Mouse (Mus musculus) CD4-positive naive resting alpha-beta T cell, adult 76 days (primary cell): ENCODE measurements around the gene Syngr4. TPM values are rescaled to one million over a fixed set of nuclear protein-coding genes. Genes with fewer than 3 reads are reported as not detected.

Experiments used
- total RNA-seq: library from RNA; stranded (reverse); gene quantifications from one replicate; pipeline ENCODE4 v1.2.4, GENCODE M21; 2023

Syngr4 gene
- total RNA-seq, result not detected

DNA sequence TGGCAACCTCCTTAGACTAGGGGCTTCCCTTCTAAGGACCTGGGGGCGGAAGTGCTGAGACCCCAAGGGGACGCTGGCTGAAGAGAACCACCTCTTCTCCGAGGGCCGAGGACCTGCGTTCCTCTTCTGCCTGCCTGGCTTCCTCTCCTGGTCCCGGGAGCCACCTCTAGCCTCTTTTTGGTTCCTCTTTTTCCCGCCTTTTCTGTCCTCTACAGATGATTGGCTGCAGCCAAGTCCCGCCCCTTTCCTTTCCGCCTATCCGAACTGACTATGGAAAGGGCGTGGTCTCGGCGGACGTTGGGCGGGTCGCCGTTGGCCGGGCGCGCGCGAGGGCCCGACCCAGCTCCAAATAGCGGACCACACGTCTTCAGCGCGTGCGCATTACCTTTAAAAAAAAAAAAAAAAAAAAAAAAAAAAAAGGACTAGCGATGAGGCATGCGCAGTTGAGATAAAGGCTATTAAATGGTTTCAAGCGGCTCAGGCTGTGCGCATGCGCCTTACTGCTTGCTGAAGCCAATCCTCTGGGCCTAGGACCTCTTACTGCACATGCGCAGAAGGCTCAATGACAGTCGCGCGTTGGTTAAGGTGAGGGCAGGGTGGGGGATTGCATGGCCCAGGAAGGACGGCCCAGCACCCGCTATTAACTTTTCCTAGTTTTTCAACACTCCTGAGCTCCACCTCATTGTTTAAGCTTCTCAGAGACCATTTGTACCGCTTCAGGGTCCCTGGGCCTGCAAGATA is at the start of gene Syngr4, which contains the start of gene Tmem143:
TSS of gene Syngr4 (minus strand) at position 198 of the 741 bp plus-strand sequence.
TSS of gene Tmem143 (plus strand) at position 425 of the 741 bp plus-strand sequence.

DNA sequence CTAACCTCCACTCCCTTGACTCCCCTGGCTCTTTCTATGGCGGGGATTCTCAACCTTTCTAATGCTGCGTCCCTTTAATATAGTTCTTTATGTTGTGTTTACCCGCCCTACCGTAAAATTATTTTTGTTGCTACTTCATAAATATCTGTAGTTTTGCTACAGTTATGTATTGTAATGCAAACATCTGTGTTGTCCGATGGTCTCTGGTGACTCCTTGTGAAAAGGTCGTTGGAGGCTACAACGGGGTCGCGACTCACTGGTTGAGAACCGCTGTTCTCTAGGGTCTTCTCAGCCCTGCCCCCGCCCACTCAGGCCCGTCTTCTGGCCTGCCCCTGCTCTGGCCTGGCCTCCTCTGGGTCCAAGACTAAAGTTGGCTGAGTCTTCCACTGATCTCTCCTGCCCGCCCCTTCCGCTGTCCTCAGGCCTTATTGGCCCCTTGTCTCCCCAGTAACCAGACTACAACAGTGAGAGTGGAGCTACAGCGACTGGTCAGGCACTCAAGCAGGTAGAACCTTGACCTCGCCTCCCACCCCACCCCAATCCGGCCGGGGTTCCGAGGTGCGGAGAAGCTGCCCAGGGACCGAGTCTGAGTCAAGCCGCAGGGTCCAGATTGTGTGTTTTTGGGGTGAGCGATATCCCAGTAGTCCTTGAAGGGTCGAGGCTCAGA is 27.4 kb upstream of the Syngr4 start, which contains the start of gene Ccdc114:
TSS of gene Ccdc114 (plus strand) at position 311 of the 667 bp plus-strand sequence.

DNA sequence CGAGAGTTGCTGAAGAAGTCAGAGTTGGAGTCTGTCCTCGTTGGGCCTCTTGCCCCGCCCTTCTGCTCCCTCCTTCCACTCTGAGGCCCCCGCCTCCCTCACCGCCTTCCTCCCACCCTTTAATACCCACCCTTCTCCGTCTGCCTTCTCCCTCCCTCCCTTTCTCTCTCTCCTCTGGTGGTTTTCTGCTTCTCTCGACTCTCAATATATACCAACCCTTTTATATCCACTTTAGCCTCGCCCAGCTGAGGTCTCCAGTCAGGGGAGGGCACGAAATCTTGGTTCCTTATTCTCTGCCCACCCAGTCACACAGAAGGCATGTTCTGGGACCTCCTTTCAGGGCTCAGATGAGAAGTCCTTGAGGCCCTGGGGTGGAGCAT is 24.7 kb upstream of the Syngr4 start, which contains the start of gene Emp3:
TSS of gene Emp3 (minus strand) at position 163 of the 380 bp plus-strand sequence.

DNA sequence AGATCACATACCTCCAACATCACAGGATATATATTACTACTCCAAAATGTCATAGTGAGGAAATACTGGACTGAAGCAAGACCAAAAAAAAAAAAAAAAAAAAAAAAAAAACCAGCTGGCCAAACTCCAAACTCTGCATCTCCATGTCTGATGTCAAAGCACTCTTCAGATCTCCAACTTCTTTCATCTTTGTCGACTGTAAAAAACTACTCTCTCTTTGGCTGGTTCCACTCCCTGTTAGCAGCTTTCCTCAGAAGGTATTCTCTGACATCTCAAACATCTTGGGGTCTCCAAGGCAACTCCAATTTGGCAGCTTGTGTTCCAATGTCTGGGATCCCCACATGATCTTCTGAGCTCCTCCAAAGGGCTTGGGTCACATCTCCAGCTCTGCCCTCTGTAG is 18.2 kb downstream of the Syngr4 start, which contains the start of gene Grin2d:
TSS of gene Grin2d (minus strand) at position 101 of the 400 bp plus-strand sequence.

DNA sequence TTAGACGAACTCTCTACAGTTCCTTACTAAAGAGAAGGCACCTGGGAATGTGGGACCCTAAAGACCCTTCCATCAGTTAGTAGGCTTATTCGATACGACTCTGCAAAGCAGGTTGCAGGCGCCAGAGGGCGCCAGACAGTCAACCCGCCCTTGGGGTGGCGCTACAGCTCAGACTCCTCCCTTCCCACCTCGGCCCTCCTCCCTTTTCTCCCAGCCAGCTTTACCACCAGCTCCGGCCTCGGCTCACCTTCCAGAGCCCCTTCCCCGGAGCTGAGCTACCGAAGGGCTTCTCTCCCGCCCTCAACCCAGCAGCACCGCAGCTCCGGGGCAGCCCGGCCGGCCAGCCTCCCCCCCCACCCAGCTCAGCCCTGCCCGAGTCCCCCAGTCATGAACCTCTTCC is 23.9 kb downstream of the Syngr4 start, which contains the start of gene Kdelr1:
TSS of gene Kdelr1 (plus strand) at position 149 of the 400 bp plus-strand sequence.

Other genes starting within 250 kb of the Syngr4 start
- not detected for gene Fut2, start 230.3 kb downstream of the Syngr4 start, total RNA-seq
- not detected for gene Ntn5, start 212.7 kb downstream of the Syngr4 start, total RNA-seq
- not detected for gene Sec1, start 202.3 kb downstream of the Syngr4 start, total RNA-seq
- 8.1 TPM for gene Car11, start 196.9 kb downstream of the Syngr4 start, total RNA-seq
- gene Dbp, start 191.6 kb downstream of the Syngr4 start, total RNA-seq, result 29.5 TPM
- 2,694 TPM for gene Rpl18, start 181.3 kb downstream of the Syngr4 start, total RNA-seq
- 21.3 TPM for gene Sphk2, start 178.7 kb downstream of the Syngr4 start, total RNA-seq
- gene Fam83e, start 175.5 kb downstream of the Syngr4 start, total RNA-seq, result 1.5 TPM
- gene Spaca4, start 170.9 kb downstream of the Syngr4 start, total RNA-seq, result not detected
- gene Lmtk3, start 113.0 kb downstream of the Syngr4 start, total RNA-seq, result 0.82 TPM
- gene Sult2b1, start 112.0 kb downstream of the Syngr4 start, total RNA-seq, result 5.2 TPM
- gene Cyth2, start 82.1 kb downstream of the Syngr4 start, total RNA-seq, result 137 TPM
- 1.5 TPM for gene Kcnj14, start 71.9 kb downstream of the Syngr4 start, total RNA-seq
- gene Grwd1, start 65.8 kb downstream of the Syngr4 start, total RNA-seq, result 29.9 TPM
- 38.2 TPM for gene Kdelr1, start 23.9 kb downstream of the Syngr4 start, total RNA-seq
- gene Grin2d, start 18.3 kb downstream of the Syngr4 start, total RNA-seq, result 0.76 TPM
- 9.1 TPM for gene Tmem143, start 227 bp upstream of the Syngr4 start, total RNA-seq
- gene Emp3, start 24.7 kb upstream of the Syngr4 start, total RNA-seq, result 269 TPM
- gene Ccdc114, start 27.4 kb upstream of the Syngr4 start, total RNA-seq, result 2.6 TPM
- not detected for gene Abcc6, start 133.6 kb upstream of the Syngr4 start, total RNA-seq
- gene Nomo1, start 137.0 kb upstream of the Syngr4 start, total RNA-seq, result 43.4 TPM
- gene Kcnj11, start 204.1 kb upstream of the Syngr4 start, total RNA-seq, result not detected